ENCODE assay signal across 26 mouse cellular contexts in genomic region chr17:26790269-26791214, GRCm38 (mm10). TPM values are rescaled to one million over a fixed set of nuclear protein-coding genes. Genes with fewer than 3 reads are reported as not detected.
DNase-seq lines count a peak whose midpoint lies in the region; ATAC-seq and TF ChIP-seq lines count a peak whose summit lies in the region.
"Had no signal": no experiment of that assay in that cellular context is flagged by ENCODE, and none has a peak within 500 bp of the region (broad histone marks: within the 10 kb centered on the region; RNA-seq: fewer than 3 reads in every experiment).

No protein-coding gene starts in this region.

- H3K27me3 ChIP-seq in kidney, embryonic 16.5 days (ENCODE audit: insufficient read depth, low read length): no peaks in the 10 kb centered on the region
- no peaks in the 10 kb centered on the region for H3K27me3 ChIP-seq in small intestine, adult 2 months (ENCODE audit: control insufficient read depth, insufficient read depth, low read length)
- H3K27me3 ChIP-seq: forebrain, embryonic 13.5 days; heart, embryonic 13.5 days; limb, embryonic 12.5 days; liver, embryonic 15.5 days; midbrain, embryonic 12.5 days had no signal

- H3K4me1 ChIP-seq in kidney, embryonic 16.5 days (ENCODE audit: insufficient read depth, low read length): no peaks in the 10 kb centered on the region
- peaks cover 8% of the 10 kb centered on the region; the same call in 1 of the 2 replicates for H3K4me1 ChIP-seq in small intestine, adult 2 months (ENCODE audit: control insufficient read depth, insufficient read depth, insufficient read length, low read length)
- H3K4me1 ChIP-seq: embryonic facial prominence, embryonic 10.5 days; forebrain, embryonic 13.5 days; limb, embryonic 12.5 days; midbrain, embryonic 12.5 days had no signal

- peak; percentile 12 for DNase-seq in gastrocnemius, adult 18-20 months (ENCODE audit: low spot score)
- DNase-seq in gastrocnemius, postnatal 25 days: no peak
- peak; percentile 10 to 23 for DNase-seq in kidney, postnatal 4 days
- peak; percentile 94 for DNase-seq in A20 (ENCODE audit: low read depth, low spot score)
- DNase-seq in embryo, embryonic 10.5 days (ENCODE audit: low spot score): no peak
- no peak for DNase-seq in layer of hippocampus, adult 11-12 months (ENCODE audit: low spot score)
- DNase-seq: adrenal gland, postnatal 36 days; cerebellum, adult 18-20 months; cerebellum, postnatal 36 days; kidney, postnatal 14 days; lung, postnatal 10 days; thymus, postnatal 25 days had no signal

- H3K4me2 ChIP-seq in kidney, embryonic 16.5 days (replicated peaks; ENCODE audit: low read depth, low read length): no peak overlapping the region
- H3K4me2 ChIP-seq: forebrain, embryonic 13.5 days; heart, embryonic 13.5 days; hindbrain, embryonic 14.5 days; limb, embryonic 12.5 days; liver, embryonic 15.5 days; midbrain, embryonic 12.5 days had no signal

- no peak for ATAC-seq in kidney, embryonic 16.5 days (ENCODE audit: low FRiP score, low TSS enrichment)
- ATAC-seq: forebrain, embryonic 13.5 days had no signal

- H3K9me3 ChIP-seq in kidney, embryonic 16.5 days (ENCODE audit: low read length): no peaks in the 10 kb centered on the region
- H3K9me3 ChIP-seq: embryonic facial prominence, embryonic 10.5 days; forebrain, embryonic 13.5 days; heart, embryonic 13.5 days; limb, embryonic 12.5 days; liver, embryonic 15.5 days; midbrain, embryonic 12.5 days had no signal

- H3K9ac ChIP-seq in kidney, embryonic 16.5 days (replicated peaks; ENCODE audit: low read length): no peak overlapping the region
- H3K9ac ChIP-seq: forebrain, embryonic 13.5 days; heart, embryonic 13.5 days; hindbrain, embryonic 14.5 days; limb, embryonic 12.5 days; liver, embryonic 15.5 days; midbrain, embryonic 12.5 days had no signal

- H3K36me3 ChIP-seq in kidney, embryonic 16.5 days (ENCODE audit: insufficient read depth, low read length): peaks cover 50% of the 10 kb centered on the region
- H3K36me3 ChIP-seq in small intestine, adult 2 months (ENCODE audit: control insufficient read depth, insufficient read depth, low read length): peaks cover 48% of the 10 kb centered on the region

- H3K4me3 ChIP-seq in kidney, embryonic 16.5 days (ENCODE audit: low read length): no peak overlapping the region
- no peak overlapping the region for H3K4me3 ChIP-seq in small intestine, adult 2 months (ENCODE audit: low read depth, low read length)
- H3K4me3 ChIP-seq: embryonic facial prominence, embryonic 10.5 days; forebrain, embryonic 13.5 days; heart, embryonic 13.5 days; limb, embryonic 12.5 days; liver, embryonic 15.5 days; midbrain, embryonic 12.5 days had no signal

- 77% methylated on average over 11 of the region's 11 CpGs for WGBS in kidney, embryonic 16.5 days
- 88% methylated on average over 11 of the region's 11 CpGs for WGBS in small intestine, adult 2 months

- TF ChIP-seq POLR2A in small intestine, adult 2 months (IDR thresholded peaks at IDR 0.05; ENCODE audit: low read depth, low read length): no peak

- H3K27ac ChIP-seq in kidney, embryonic 16.5 days (ENCODE audit: low read length): no peak overlapping the region
- H3K27ac ChIP-seq in small intestine, adult 2 months (ENCODE audit: insufficient read depth, low read depth, low read length): peak overlapping the region; percentile 48; the same call in 1 of the 2 replicates
- H3K27ac ChIP-seq: embryonic facial prominence, embryonic 10.5 days; forebrain, embryonic 13.5 days; heart, embryonic 13.5 days; hindbrain, embryonic 14.5 days; limb, embryonic 12.5 days; liver, embryonic 15.5 days; midbrain, embryonic 12.5 days had no signal

- no peak for TF ChIP-seq CTCF in small intestine, adult 2 months (IDR thresholded peaks at IDR 0.05; ENCODE audit: extremely low read depth, insufficient read length, insufficient replicate concordance, low read depth, low read length)

RNA-seq across cellular contexts. Expression of gene Bnip1, which starts 9.7 kb away (rescaled TPM):
- 10 to 100 TPM; 25.2 to 29.7 TPM for total RNA-seq in gastrocnemius, adult 18-20 months (2021)
- 10 to 100 TPM; 20.6 to 23.7 TPM for total RNA-seq in gastrocnemius, postnatal 25 days (2021)
- 53.1 and 57.4 TPM in 2 replicates for polyA plus RNA-seq in kidney, embryonic 16.5 days (2015; fragmentation: Nextera tagmentation; extraction: Ambion mirVana)
- 9.7 and 14.4 TPM in 2 replicates for polyA plus RNA-seq in small intestine, adult 2 months (2012; rRNA removed)

RNA-seq across cellular contexts. Expression of gene Nkx2-5, which starts 54.3 kb away (rescaled TPM):
- total RNA-seq in gastrocnemius, adult 18-20 months (2021): not detected
- total RNA-seq in gastrocnemius, postnatal 25 days (2021): not detected
- not detected in 2 replicates for polyA plus RNA-seq in kidney, embryonic 16.5 days (2015; fragmentation: Nextera tagmentation; extraction: Ambion mirVana)
- 0.11 and 3.5 TPM in 2 replicates for polyA plus RNA-seq in small intestine, adult 2 months (2012; rRNA removed)
- total RNA-seq: adrenal gland, postnatal 36 days; gastrocnemius, postnatal 4 days; left cerebral cortex, postnatal 10 days; megakaryocyte progenitor cell, adult 5-6 weeks; monocyte, adult 5-6 weeks had no signal
- polyA plus RNA-seq: forebrain, embryonic 13.5 days; hindbrain, embryonic 14.5 days; limb, embryonic 12.5 days; midbrain, embryonic 12.5 days; neural tube, embryonic 11.5 days had no signal

Comparison
In these comparisons a context has a peak if more than half of its experiments do, and no peak if none do; other contexts are left out.
1. DNase-seq: peak in gastrocnemius, adult 18-20 months (single experiment), kidney, postnatal 4 days (2 of 2) and A20 (single experiment); none in gastrocnemius, postnatal 25 days (single experiment), embryo, embryonic 10.5 days (single experiment) and layer of hippocampus, adult 11-12 months (single experiment).